Mouse (Mus musculus) gastrocnemius, postnatal 4 days (tissue): ENCODE measurements at regions not wholly inside any gene's neighbourhood (a gene's known extent, or its start where the extent isn't known, plus 50 kb on each side); places are given as distances from the start of the nearest gene placed in this dataset. TPM values are rescaled to one million over a fixed set of nuclear protein-coding genes. Genes with fewer than 3 reads are reported as not detected.

Experiments used
- microRNA-seq: library from miRNA; unstranded; fragments of <30 nt; microRNA quantifications from one replicate; pipeline ENCODE4 v1.2.0, GENCODE M21; 2021

Small RNA genes lying in the stretch of these regions (microRNA-seq; reads per million reads assigned to microRNA genes)
- not detected for gene Mir6350
